Mouse (Mus musculus) kidney, adult 2 months (tissue): ENCODE results near the gene Amfr.

Experiments
- CTCF ChIP-seq: fragments of 200-500 bp; conservative IDR thresholded peaks from 2 replicates; pipeline ENCODE4 v1.5.1; 2011; ENCODE audit warnings: low read depth, mild to moderate bottlenecking, control low read depth, low read length, moderate library complexity, mixed read lengths; ENCODE audit not compliant: insufficient read depth, insufficient read length
- POLR2A ChIP-seq: fragments of 200-500 bp; IDR thresholded peaks from one replicate; pipeline ENCODE4 v1.6.1; 2011; ENCODE audit warnings: low read depth, low read length, control low read depth

GRCm38 (mm10) chr8:93969626-93970340 lies 42.9 kb downstream of the Amfr start:
- TF ChIP-seq CTCF (no peak), POLR2A (no peak)
